Mouse (Mus musculus) limb, embryonic 10.5 days (tissue): ENCODE data around the gene Krt82. TPM values are rescaled to one million over a fixed set of nuclear protein-coding genes. Genes with fewer than 3 reads are reported as not detected.

ENCODE experiments used
- DNase-seq: peaks from one replicate; pipeline ENCODE4 v3.0.0-alpha.2; 2017; ENCODE audit warnings: low spot score
- H3K27ac ChIP-seq: fragments of 300-500 bp; sonication (generic); 2 replicates; pipeline ENCODE4 v1.5.1; 2016; ENCODE audit warnings: mild to moderate bottlenecking
- H3K27me3 ChIP-seq: fragments of 300-500 bp; sonication (generic); 2 replicates; pipeline ENCODE4 v1.6.1; 2016; ENCODE audit warnings: low read depth, mild to moderate bottlenecking; ENCODE audit not compliant: poor library complexity, severe bottlenecking
- H3K36me3 ChIP-seq: fragments of 300-500 bp; sonication (generic); 2 replicates; pipeline ENCODE4 v1.6.1; 2016; ENCODE audit warnings: mild to moderate bottlenecking, moderate library complexity
- H3K4me1 ChIP-seq: fragments of 300-500 bp; sonication (generic); 2 replicates; pipeline ENCODE4 v1.6.1; 2016
- H3K4me3 ChIP-seq: fragments of 300-500 bp; sonication (generic); 2 replicates; pipeline ENCODE4 v1.5.1; 2016; ENCODE audit warnings: mild to moderate bottlenecking, moderate library complexity
- H3K9me3 ChIP-seq: fragments of 300-500 bp; sonication (generic); replicated peaks from 2 replicates; pipeline ENCODE4 v1.6.1; 2016; ENCODE audit warnings: mild to moderate bottlenecking
- WGBS: fragments of 180-500 bp; shearing (Covaris S2); methylation state at CpG from one replicate; pipeline ENCODE4 v1.1.7; 2016; 5-methylcytosine and 5-hydroxymethylcytosine counted together
- microRNA-seq: library from miRNA; unstranded; fragments of <30 nt; microRNA quantifications from one replicate; pipeline ENCODE4, GENCODE M21; 2017
- polyA plus RNA-seq: library from polyadenylated mRNA; unstranded; fragments of >200 nt; fragmentation: Nextera tagmentation; extraction: Ambion mirVana; gene quantifications from 2 replicates; pipeline ENCODE4 v1.2.1, GENCODE M21; 2016

Gene Krt82
- polyA plus RNA-seq, 1 experiment from 2014 or later: not detected

- Histone ChIP-seq H3K36me3 (no peaks in the 10 kb centered on the region), H3K27ac (no peak overlapping the region), H3K9me3 (no peaks in the 10 kb centered on the region), H3K4me3 (no peak overlapping the region), H3K27me3 (no peaks in the 10 kb centered on the region), H3K4me1 (peaks cover 12% of the 10 kb centered on the region)
- DNase-seq: no peak
- 83% methylated on average over 8 of the region's 8 CpGs for WGBS
Measured at GRCm38 (mm10) chr15:101495266-101495665, 55.2 kb downstream of the Krt82 start.

GRCm38 (mm10) chr15:101494203-101494602, 56.3 kb downstream of the Krt82 start:
- WGBS: 56% methylated on average over 1 of the region's 1 CpGs
- Histone ChIP-seq H3K4me3 (no peak overlapping the region), H3K27me3 (no peaks in the 10 kb centered on the region), H3K4me1 (peaks cover 12% of the 10 kb centered on the region), H3K36me3 (no peaks in the 10 kb centered on the region), H3K27ac (no peak overlapping the region), H3K9me3 (no peaks in the 10 kb centered on the region)
- DNase-seq: no peak

- no peak for DNase-seq
- Histone ChIP-seq H3K36me3 (no peaks in the 10 kb centered on the region), H3K4me1 (peaks cover 12% of the 10 kb centered on the region), H3K27ac (no peak overlapping the region; the same call in 1 of the 2 replicates), H3K4me3 (no peak overlapping the region), H3K27me3 (no peaks in the 10 kb centered on the region), H3K9me3 (no peaks in the 10 kb centered on the region)
- WGBS: 87% methylated on average over 6 of the region's 6 CpGs
Measured at GRCm38 (mm10) chr15:101493713-101494112, 56.8 kb downstream of the Krt82 start.

- Histone ChIP-seq H3K27ac (no peak overlapping the region), H3K4me3 (no peak overlapping the region), H3K4me1 (peaks cover 12% of the 10 kb centered on the region), H3K36me3 (no peaks in the 10 kb centered on the region), H3K27me3 (no peaks in the 10 kb centered on the region), H3K9me3 (no peaks in the 10 kb centered on the region)
- no peak for DNase-seq
- WGBS: 58% methylated on average over 8 of the region's 8 CpGs
Measured at GRCm38 (mm10) chr15:101492718-101493117, 57.7 kb downstream of the Krt82 start.

- H3K4me1 ChIP-seq: peaks cover 12% of the 10 kb centered on the region
- WGBS: 60% methylated on average over 6 of the region's 6 CpGs
- no peak within 1 kb of the TSS for H3K4me3 ChIP-seq
- H3K9me3 ChIP-seq: no peaks in the 10 kb centered on the region
- H3K36me3 ChIP-seq: no peaks in the 10 kb centered on the region
- no peaks in the 10 kb centered on the region for H3K27me3 ChIP-seq
- no peak within 1 kb of the TSS for H3K27ac ChIP-seq
- DNase-seq: no peak
Measured at GRCm38 (mm10) chr15:101491431-101491830, 59.0 kb downstream of the Krt82 start, which contains the start of gene Krt83. TSS of gene Krt83 (minus strand) at chr15:101491512.

Small RNA genes within 50 kb of the gene (microRNA-seq; reads per million reads assigned to microRNA genes)
- gene Gm44393 (not detected), gene Gm44460 (not detected)

Other genes with a start within 250 kb of the Krt82 start
- 0.09 and 0.23 TPM in 2 replicates for gene Krt80, start 180.5 kb downstream of the Krt82 start, polyA plus RNA-seq
- 14.2 and 16.9 TPM in 2 replicates for gene Krt7, start 139.6 kb downstream of the Krt82 start, polyA plus RNA-seq
- gene Krt87, start 111.9 kb downstream of the Krt82 start, polyA plus RNA-seq: not detected in 2 replicates
- gene Krt88, start 102.9 kb downstream of the Krt82 start, polyA plus RNA-seq: not detected in 2 replicates
- not detected in 2 replicates for gene Krt81, start 86.9 kb downstream of the Krt82 start, polyA plus RNA-seq
- not detected in 2 replicates for gene Krt86, start 77.2 kb downstream of the Krt82 start, polyA plus RNA-seq
- gene Krt83, start 59.2 kb downstream of the Krt82 start, polyA plus RNA-seq: not detected in 2 replicates
- not detected in 2 replicates for gene Gm49425, start 33.4 kb downstream of the Krt82 start, polyA plus RNA-seq
- not detected in 2 replicates for gene Krt84, start 17.8 kb downstream of the Krt82 start, polyA plus RNA-seq
- gene Krt90, start 12.3 kb upstream of the Krt82 start, polyA plus RNA-seq: 0.08 and 0.31 TPM in 2 replicates
- gene Krt75, start 23.2 kb upstream of the Krt82 start, polyA plus RNA-seq: 0.04 and 0.10 TPM in 2 replicates
- not detected in 2 replicates for gene Gm5414, start 77.5 kb upstream of the Krt82 start, polyA plus RNA-seq
- gene Gm5478, start 96.7 kb upstream of the Krt82 start, polyA plus RNA-seq: not detected in 2 replicates
- gene Krt6b, start 129.6 kb upstream of the Krt82 start, polyA plus RNA-seq: not detected in 2 replicates
- 0.13 TPM in 1 of 2 replicates, not detected in the other for gene Krt6a, start 143.6 kb upstream of the Krt82 start, polyA plus RNA-seq
- gene Krt5, start 162.2 kb upstream of the Krt82 start, polyA plus RNA-seq: 19.1 and 40.4 TPM in 2 replicates
- gene Krt71, start 192.4 kb upstream of the Krt82 start, polyA plus RNA-seq: not detected in 2 replicates
- gene Krt72, start 235.8 kb upstream of the Krt82 start, polyA plus RNA-seq: not detected in 2 replicates